Mouse (Mus musculus) gonadal fat pad, adult 2 months (tissue): ENCODE data around the gene Tstd2. TPM values are rescaled to one million over a fixed set of nuclear protein-coding genes. Genes with fewer than 3 reads are reported as not detected.
A peak's percentile ranks its signal among the peaks of the same experiment; 100 is the strongest.

Experiments
- DNase-seq: peaks from one replicate; pipeline ENCODE4 v3.0.0-alpha.2; 2012; ENCODE audit warnings: low read depth
- polyA plus RNA-seq: library from polyadenylated mRNA; depleted of rRNA; stranded (reverse); fragments of >200 nt; gene quantifications from 2 replicates; pipeline ENCODE4 v1.2.3, GENCODE M21; 2012; rRNA removed

The Tstd2 gene
- polyA plus RNA-seq, result 30.7 and 37.3 TPM in 2 replicates

DNA sequence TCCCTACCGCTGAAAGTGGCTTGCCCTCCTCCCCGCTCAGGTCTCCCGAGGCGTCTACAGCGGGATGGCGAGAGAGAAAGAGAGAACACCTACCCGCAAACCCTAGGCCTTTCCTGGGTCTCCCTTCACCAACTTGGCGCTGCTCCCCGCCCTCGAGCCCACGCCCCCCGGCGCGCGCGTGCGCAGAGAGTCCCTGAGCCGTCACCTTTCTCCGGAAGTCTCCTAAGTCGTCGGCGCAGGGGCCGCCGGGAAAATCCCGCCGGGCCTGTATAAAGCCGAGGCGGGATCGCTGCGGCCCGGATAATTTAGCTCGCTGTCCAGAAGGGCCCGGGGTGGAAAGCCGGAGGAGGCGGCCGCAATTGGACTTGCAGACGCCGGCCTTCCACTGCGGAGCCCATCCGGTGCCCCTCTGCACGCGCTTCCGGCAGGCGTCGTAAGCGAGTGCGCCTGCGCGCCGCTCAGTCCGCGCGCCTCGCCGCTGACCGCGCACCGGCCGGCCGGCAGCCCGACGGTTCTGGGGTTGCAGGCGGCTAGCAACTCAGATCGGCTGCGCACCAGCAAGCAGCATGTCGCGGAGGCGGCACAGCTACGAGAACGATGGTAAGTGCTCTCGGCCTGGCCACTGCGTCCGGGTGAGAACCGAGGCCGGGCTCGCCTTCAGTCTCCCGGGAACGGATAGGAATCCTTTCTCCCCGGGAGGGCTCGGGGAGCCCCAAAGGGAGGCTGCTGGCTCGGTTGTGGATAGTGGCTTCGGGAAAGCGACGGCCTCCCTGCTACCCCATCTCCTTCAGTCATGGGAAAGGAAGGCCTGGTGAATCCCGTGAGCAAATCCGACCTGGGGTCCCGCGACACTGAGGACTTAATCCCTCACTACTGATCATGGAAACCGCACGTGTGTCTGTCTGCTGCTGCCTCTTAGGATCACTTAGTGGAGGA is at the start of gene Tstd2, which contains the start of gene Ncbp1:
Tstd2 (minus strand) TSS at position 408 of the 936 bp plus-strand sequence.
Ncbp1 (plus strand) TSS at position 327 of the 936 bp plus-strand sequence.
- peak; percentile 51 for DNase-seq

DNA sequence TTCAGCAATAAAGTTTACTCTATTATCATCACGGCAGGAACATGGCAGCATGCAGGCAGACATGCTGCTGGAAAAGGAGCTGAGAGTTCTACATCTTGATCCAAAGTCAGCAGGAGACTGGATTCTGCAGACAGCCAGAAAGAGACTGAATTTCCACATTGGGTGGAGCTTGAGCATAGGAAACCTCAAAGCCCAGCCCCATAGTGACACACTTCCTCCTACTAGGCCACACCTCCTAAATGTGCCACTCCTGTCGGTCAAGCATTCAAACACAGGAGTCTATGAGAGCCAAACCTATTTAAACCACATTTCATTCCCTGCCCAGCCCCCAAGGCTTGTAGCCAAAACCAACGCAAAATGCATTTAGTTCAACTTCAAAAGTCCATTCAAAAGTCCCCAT is 48.0 kb upstream of the Tstd2 start:
- no peak for DNase-seq

DNA sequence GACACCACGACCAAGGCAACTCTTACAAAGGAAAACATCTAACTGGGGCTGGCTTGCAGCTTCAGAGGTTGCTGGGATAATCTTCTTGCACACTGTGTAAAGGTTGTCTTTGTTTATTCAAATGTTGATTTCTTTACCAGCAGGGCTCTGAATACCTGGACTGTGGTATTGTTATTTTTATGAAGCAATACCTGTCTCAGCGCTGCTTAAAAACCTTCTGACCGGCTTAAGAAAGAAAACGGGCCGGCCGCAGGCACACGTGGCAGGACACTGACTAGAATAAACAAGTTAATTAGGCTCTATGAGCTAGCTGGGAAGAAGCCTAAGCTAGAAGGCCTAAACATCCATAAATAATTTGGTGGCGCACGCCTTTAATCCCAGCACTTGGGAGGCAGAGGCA is 47.4 kb upstream of the Tstd2 start:
- no peak for DNase-seq

DNA sequence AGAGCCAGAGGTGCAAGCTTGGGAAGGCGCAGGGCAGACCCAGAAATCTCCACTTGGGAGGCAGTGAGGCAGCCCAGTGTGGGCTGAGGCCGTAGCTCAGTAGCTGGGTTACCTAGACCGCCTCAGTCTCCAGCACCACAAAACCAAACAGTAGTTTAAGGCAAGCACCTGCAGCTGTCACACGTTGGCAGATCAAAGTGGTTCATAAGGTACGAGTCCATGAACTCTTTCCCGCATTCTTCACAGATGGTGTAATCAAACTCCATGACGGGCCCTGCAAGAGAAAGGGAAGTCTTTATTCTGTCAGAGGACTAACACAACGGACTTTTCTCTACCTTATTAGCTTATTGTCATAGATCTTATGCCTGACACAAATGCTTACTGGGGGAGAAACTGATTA is 46.9 kb upstream of the Tstd2 start:
- DNase-seq, result no peak

DNA sequence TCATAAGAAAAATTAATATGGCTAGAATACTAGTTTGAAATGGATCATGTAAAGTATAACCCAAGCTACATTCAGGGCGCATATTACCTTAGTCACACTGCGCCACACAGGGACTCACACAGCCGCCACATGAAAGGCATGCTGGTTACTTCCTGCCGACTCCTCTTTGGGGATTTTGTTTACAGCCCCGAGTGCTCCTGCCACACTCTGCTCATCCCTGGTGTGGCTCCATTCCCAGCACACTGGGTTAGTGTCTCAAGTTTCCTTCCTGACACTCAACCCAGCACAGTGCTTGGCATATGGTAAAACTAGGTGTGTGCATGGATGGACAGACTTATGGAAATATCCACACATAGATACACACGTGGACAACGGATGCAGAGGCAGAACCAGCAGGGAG is 43.7 kb upstream of the Tstd2 start:
- no peak for DNase-seq

DNA sequence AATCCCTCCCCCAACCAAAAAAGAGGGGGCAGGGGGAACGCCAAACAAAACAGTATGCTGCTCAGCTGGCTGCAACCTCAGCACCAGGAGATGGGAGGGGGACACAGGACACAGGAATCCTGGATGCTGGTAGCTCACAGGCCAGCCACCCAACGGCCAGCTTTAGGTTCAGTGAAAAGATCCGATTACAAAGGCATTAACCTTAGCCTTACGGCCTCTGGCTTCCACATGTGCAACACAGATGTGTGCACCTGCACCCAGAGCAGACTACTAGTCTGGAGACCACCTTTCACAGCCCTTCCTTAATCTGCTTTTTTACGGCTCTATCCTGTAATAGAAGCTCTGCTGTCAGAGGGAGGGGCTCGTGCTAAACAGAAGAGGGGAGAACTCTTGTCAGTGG is 42.7 kb upstream of the Tstd2 start:
- DNase-seq, result no peak

DNA sequence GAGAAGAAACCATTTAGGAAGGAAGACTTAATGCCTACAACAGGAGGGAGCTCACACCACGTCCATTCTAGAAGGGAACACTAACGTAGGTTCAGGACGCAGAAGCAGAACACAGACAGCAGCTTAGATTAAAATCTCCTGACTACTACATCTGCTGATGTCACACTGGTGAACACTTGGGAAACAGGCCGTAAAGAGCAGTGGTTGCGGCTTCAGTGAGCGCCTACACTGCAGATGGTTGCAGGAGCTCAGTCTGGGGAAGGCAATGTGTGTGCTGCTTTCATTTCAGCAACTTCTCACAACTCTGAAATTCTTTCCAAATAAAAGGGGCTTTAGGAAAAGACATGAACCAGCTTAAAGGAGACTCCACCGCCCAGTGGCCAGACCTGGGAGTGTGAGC is 39.0 kb upstream of the Tstd2 start:
- no peak for DNase-seq

DNA sequence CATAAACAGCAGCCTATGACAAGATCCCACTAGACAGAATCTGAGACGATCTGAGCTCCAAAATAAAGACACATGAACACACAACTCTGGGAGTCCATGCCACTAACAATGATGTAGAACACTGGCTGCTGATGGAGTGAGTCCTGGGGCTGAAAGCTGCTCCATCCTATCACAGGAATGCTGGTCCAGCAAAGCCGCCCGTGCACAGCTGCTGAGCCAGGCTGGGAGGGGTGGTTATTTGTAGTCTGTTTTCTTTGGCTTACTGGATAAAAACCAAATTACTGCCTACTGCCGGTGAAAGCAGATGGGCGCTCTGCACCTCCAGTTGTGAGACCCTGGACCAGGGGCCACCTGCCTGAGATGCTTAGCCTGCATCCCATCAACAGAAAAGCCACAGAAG is 38.5 kb upstream of the Tstd2 start:
- no peak for DNase-seq

DNA sequence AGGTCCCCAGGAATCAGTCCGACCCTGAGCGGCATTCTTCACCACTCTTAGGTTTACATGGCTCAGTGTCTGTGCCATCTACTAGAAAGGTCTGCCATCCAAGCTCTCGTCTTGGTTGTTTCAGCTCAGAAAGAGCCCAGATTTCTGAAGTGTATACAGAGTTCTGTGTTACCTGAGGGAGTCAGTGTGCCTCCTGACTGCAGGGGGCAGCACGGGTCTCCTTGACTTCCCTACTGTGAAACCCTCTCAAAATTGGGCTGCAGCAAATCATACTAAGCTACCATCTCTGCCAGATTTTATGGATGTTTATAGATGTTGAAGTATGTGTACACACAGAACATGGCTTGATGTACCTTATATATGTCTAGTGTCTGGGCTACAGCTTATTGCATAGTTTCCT is 37.8 kb upstream of the Tstd2 start:
- no peak for DNase-seq

DNA sequence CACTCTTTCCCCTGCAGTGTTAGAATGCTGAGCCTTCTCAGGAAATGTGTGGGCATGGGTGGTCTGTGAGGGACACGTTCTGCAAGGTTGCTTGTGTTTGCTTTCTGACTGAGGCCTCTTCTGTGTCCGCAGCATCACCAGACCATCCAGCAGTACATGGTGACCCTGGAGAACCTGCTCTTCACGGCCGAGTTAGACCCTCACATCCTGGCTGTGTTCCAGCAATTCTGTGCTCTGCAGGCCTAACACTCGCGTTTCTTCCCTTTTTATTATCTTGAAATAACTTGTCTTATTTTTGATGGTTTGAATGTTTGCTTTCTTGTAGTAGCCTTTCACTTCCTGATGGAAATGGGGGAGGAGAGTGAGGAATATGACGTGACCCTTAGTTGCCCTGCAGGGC is 33.3 kb upstream of the Tstd2 start:
- DNase-seq, result no peak

DNA sequence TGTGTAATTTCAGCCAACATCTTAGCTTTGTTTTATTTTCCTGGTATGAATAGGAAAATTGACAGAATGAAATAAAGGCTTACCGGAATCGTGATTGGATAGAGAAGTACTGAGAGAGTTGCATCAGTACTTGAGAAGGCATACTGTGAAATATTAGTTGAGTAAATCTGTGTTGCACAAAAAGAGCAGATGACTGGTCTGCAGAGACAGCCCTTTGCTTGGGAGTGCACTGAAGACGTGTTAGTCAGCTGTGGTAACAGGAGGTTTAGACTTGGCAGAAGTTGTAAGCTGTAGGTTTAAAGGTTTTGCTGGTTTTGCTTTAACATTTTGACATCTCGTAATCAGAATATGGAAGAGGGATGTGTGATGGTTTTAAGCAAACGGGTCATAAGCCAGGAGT is 27.3 kb upstream of the Tstd2 start:
- DNase-seq, result peak; percentile 55

DNA sequence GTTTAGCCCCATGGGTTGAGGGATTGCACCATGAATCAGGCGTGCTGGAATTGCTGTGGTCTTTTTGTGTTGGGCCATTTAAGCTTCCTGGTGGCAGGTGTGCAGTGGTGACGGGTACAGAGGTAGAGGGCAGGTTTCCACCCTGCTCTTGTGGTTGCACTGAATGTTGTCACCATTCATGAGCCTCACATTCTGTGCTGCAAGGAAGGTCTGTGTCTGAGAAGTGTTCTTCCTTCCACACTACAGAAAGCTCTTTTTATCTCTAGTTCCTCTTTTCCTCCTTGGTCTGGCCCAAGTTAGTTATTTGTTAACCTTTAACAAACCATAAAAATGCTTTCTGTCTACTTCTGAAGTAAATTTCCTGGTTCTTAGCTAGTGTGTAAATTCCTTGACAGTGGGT is 25.5 kb upstream of the Tstd2 start:
- DNase-seq, result no peak

DNA sequence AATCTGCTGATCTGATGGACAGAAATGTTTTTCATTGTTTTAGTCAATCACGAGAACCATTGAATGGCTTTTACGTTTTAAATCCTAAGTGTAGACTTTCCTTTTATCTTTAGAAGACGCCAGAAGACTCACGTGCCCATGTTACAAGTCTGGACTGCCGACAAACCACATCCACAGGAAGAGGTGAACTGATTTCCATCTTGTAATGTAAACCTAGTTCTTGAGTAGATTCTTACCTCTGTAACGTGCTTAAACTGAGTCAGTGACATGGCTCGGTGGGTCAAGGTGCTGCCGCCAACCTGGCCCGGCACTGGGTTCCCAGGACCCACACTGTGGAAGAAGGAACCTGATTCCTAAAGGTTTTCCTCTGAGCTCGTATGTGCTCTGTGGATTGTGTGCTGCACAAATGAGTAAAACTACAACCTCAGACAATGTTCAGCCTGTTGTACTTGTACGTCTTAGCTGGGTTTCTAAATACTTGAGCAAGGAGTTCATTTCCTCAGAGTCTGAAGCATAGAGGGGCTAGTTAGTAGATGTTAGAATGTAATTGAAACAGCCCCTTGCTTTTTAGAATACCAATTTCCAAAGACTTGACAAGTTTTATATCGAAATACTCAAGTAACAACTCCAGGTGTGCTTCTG is 13.5 kb upstream of the Tstd2 start:
- DNase-seq, result no peak

DNA sequence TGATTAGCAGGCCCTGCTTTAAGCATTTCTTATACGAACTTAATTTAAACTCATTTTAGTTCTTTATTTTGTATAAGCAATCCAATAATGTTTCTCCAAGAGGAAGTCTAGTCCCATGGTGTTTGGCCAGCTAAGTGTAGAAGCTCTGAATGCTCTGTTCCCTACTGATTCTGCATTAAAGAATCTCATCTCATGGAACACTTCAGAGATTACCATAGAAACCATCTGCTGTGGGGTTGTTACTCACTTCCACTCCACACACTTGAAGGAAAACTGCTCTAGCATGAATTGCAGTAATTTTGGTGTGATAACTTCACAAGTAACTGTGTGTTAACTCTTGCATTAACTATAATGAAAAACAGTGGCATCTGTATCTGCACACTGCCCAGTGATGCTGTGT is 8.4 kb upstream of the Tstd2 start:
- no peak for DNase-seq

DNA sequence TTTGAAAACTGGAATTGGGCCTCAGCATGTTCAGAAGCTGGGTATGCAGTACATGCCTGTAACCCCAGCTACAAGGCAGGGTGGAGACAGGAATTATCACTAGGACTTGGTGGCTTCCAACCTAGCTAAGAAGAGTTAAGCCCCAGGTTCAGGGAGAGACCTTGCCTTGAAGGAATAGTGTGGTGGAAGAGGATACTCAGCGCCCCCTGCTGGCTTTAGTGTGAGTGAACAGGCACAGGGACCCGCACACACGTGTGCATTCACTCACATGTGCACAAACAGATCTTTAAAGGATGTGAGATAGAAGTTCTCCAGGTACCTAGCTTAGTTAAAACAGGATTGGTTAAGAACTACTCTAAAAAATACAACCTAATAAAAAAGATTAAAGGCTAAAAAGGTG is 5.8 kb upstream of the Tstd2 start:
- DNase-seq, result no peak

DNA sequence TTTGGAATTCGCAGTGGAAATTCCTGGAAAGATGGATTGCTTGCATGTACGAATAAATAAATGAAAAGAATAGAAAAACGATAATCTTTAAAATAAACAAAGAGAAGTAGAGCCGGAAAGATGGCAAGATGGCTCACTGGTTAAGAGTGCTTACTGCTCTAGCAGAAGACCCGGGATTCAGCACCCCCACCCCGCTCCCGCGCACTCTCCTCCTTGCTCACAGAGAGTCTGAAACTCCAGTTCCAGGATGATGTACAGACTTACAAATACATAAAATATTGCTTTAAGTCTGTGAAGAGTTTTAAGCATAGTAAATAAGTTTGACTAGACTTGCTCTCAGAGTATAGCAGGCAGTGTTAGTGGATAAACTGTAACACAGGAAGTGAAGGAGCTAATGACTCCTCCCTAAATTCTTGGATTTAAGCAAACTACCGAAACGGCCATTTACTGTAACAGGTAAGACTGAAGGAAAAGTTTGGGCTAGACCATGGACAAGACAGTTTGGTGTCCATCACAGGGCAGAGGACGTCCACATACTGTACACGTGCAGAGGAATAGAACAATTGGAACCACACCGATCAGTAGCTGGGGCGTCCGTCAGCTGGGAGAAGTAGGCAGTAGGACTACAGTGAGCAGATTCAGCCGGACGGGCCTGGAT is 736 bp downstream of the Tstd2 start:
- DNase-seq, result peak; percentile 31

DNA sequence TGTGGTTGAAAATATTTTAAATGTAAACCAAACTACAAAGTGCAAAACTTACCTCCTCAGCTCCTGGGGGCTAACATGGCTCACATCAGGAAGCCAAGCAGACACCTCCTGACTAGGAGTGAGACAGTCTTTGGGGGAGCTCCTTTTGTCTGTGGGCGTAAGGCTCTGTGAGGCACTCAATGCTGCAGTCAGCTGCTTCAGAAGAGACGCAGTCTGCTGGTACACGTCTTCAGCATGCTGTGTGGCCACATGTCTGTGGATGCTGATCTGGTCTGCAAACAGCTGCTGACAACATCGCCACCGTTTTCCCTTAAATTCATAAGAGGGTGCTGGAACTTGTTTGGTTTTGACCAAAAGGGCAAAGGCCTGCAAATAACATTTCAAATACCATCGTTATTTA is 6.7 kb downstream of the Tstd2 start:
- no peak for DNase-seq

DNA sequence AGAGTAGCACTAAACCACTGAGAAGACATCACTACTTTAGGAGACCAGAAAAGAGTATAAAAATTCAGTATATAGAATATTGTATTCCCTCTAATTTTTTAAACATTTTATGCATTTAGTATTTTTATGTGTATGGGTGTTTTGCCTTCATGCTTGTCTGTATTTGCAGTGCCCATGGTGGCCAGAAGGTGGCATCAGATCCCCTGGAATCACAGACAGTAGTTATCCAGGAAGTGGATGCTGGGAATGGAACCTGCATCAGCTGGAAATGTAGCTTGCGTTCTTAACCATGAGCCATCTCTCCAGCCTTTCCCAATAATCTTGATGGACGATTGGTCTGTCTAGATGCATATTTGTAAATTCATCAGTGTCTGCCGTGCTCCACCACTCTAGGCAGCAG is 8.3 kb downstream of the Tstd2 start:
- DNase-seq, result no peak

DNA sequence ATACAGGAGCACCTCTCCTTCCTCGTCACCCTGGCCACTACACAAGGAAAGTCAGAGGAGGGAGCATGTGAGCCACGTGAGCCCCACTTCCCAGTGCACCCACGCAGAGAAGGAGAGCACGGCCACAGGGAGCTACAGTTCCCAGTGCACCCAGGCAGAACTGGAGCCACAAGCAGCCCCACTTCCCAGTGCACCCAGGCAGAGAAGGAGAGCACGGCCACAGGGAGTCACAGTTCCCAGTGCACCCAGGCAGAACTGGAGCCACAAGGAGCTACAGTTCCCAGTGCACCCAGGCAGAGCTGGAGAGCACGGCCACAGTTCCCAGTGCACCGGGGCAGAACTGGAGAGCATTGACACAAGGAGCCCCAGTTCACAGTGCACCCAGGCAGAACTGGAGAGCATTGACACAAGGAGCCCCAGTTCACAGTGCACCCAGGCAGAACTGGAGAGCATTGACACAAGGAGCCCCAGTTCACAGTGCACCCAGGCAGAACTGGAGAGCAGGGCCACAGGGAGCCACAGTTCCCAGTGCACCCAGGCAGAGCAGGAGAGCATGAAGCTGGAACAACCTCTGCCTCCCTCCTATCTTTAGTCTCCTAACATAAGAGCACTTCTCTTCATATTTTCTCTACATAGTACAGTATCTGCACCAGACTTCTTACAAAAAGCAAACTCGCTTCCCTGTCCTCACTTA is 9.0 kb downstream of the Tstd2 start:
- no peak for DNase-seq

DNA sequence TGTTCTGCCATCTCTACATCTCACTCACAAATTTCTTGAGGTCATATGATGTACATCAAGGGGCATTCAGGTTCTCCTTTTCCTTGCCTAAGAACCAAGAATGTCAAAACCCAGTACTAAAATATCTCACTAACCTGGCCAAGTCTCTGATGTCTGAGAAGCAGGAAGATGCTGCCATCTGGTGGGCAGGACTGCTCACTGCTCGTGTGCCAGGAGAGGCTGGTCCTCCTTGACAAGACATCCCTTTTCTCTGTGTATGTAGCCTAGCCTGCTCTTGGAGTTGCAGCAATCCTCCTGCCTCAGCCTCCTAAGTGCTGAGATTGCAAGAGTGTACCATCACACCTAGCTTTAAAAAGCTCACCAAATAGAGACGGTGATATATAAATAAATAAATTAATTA is 12.0 kb downstream of the Tstd2 start:
- DNase-seq, result no peak

DNA sequence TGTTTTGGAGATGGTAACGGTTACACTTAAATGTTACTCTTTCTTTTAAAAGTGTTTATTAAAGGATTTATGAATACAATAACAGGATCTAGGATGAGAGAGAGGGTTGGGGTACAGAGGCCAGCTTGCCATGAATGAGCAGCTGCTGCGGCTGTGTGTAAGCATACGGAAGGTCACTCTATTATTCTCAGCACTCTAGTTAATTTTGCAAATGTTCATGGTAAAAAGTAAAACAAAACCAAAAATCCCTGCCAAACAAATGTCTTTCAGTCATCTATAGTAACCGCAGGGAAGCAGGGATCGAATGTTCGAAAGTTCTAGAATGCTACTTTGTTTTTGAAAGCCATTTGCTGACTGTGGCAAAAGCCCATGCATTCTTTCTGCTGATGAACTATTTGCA is 15.1 kb downstream of the Tstd2 start:
- no peak for DNase-seq

DNA sequence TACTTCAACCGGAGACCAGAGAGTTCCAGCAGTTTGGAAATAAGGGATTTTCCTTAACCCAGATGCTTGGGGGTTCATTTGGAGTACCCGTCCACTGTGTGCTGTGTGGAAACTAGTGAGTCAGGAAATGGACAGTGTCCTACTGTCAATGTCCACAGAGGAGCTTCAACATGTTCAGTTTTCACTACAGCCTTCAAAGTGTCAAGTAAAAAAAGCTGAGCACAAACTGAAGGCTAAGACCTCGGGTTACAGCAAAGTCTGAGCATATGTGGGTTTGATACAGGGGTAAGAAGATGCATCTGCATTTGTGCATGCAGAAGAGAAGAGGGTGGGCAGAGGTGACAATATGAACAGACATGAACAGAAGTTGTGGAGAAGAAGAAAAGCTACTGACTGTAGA is 17.7 kb downstream of the Tstd2 start:
- no peak for DNase-seq
